Comparison of ENCODE assay signal across 16 mouse cellular contexts in the genomic region with DNA sequence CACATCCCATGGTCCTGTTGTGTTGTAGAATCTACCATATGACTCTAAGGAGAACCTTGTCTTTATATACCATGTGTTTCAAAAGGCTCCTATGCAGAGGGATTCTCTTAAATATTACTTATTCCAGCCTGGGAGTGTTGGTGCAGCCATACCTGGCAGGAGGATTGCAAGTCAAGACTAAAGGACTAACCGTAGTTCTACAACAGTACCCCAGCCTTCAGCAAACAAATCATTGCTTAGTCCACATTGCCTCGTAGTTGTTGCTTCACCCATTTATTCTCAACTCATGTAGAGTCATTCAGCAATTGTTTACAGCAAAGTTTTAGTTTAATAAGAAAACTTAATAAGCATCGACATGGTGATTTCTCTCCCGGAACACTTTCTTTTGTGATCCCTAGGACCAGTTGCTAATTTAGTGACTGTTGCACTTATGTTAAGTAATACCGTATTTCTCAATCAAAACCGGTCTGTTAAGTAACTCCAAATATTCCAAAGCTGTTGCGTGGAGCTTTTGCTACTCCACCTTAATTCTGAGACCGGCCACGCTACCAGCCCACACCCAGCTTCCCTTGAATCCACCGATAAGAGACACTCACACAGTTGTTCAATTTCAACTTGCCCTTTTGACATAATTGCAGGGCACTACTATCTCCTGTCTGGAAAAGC. TPM values are rescaled to one million over a fixed set of nuclear protein-coding genes. Genes with fewer than 3 reads are reported as not detected.
A peak's percentile ranks its signal among the peaks of the same experiment; 100 is the strongest.
DNase-seq lines count a peak whose midpoint lies in the region; ATAC-seq lines count a peak whose summit lies in the region.
"Had no signal": no experiment of that assay in that cellular context is flagged by ENCODE, and none has a peak within 500 bp of the region (broad histone marks: within the 10 kb centered on the region; RNA-seq: fewer than 3 reads in every experiment).

No protein-coding gene starts in this region.

- peak; percentile 79 for ATAC-seq in megakaryocyte, adult 5-6 weeks (ENCODE audit: poor library complexity, severe bottlenecking)
- ATAC-seq: forebrain, embryonic 14.5 days had no signal

- peak; percentile 37 to 52 for DNase-seq in lung, adult 18-20 months
- DNase-seq in lung, postnatal 10 days: no peak
- DNase-seq in adipocyte (ENCODE audit: low spot score): peak; percentile 36
- peak; percentile 50 for DNase-seq in fat pad, adult 2 months (ENCODE audit: extremely low read depth, low read depth, low spot score)
- no peak for DNase-seq in urinary bladder, adult 2 months (ENCODE audit: low spot score)
- no peak for DNase-seq in cerebellum, postnatal 4 days (ENCODE audit: low spot score in 2 of 2)
- DNase-seq: adrenal gland, postnatal 14 days; cerebellum, adult 11-12 months; cerebellum, adult 9-10 months; cerebellum, postnatal 25 days; gastrocnemius, adult 2 months; gastrocnemius, postnatal 25 days; heart, adult 2 months; heart, postnatal 36 days had no signal

RNA-seq across cellular contexts. Expression of a gene that starts 18.0 kb away (rescaled TPM):
- total RNA-seq in megakaryocyte, adult 5-6 weeks (2015): 83.9 and 98.2 TPM in 2 replicates
- 51.7 and 69.2 TPM in 2 replicates for total RNA-seq in megakaryocyte, adult 5-6 weeks (2017)
- polyA plus RNA-seq in urinary bladder, adult 2 months (2012; rRNA removed): 75.0 and 84.5 TPM in 2 replicates

RNA-seq across cellular contexts. Expression of a gene that starts 30.5 kb away (rescaled TPM):
- 7.5 and 7.9 TPM in 2 replicates for total RNA-seq in megakaryocyte, adult 5-6 weeks (2015)
- 10.9 and 14.4 TPM in 2 replicates for total RNA-seq in megakaryocyte, adult 5-6 weeks (2017)
- polyA plus RNA-seq in urinary bladder, adult 2 months (2012; rRNA removed): 31.3 and 41.1 TPM in 2 replicates

Comparison
In these comparisons a context has a peak if more than half of its experiments do, and no peak if none do; other contexts are left out.
1. DNase-seq: peak in lung, adult 18-20 months (2 of 2), adipocyte (single experiment) and fat pad, adult 2 months (single experiment); none in lung, postnatal 10 days (single experiment), urinary bladder, adult 2 months (single experiment) and cerebellum, postnatal 4 days (0 of 2).